Mouse (Mus musculus): ENCODE measurements at regions not wholly inside any gene's neighbourhood (a gene's known extent, or its start where the extent isn't known, plus 50 kb on each side); places are given as distances from the start of the nearest gene placed in this dataset.
A peak's percentile ranks its signal among the peaks of the same experiment; 100 is the strongest.

GRCm38 (mm10) chr10:99393523-99393922 lies 130.5 kb downstream of the Dusp6 start:
- Histone ChIP-seq H3K27me3 (0 out of 2 replicates have a peak, but pooled peaks cover 3% of the 10 kb centered on the region), H3K9ac (no peak overlapping the region), H3K27ac (no peak overlapping the region; the same call in 1 of the 2 replicates), H3K36me3 (no peaks in the 10 kb centered on the region), H3K4me3 (no peak overlapping the region), H3K9me3 (no peaks in the 10 kb centered on the region), H3K4me1 (peaks cover 16% of the 10 kb centered on the region), H3K4me2 (no peak overlapping the region)
- WGBS = 15% methylated on average over 8 of the region's 8 CpGs
- no peak for ATAC-seq (ENCODE audit: insufficient number of reproducible peaks, low FRiP score, low TSS enrichment, low read depth)

- H3K27me3 ChIP-seq = 0 out of 2 replicates have a peak, but pooled peaks cover 3% of the 10 kb centered on the region
- H3K4me1 ChIP-seq = peaks cover 16% of the 10 kb centered on the region
- no peak overlapping the region for H3K9ac ChIP-seq
- 74% methylated on average over 1 of the region's 1 CpGs for WGBS
- no peaks in the 10 kb centered on the region for H3K36me3 ChIP-seq
- no peak for ATAC-seq (ENCODE audit: insufficient number of reproducible peaks, low FRiP score, low TSS enrichment, low read depth)
- no peak overlapping the region for H3K27ac ChIP-seq
- H3K9me3 ChIP-seq = no peaks in the 10 kb centered on the region
- H3K4me3 ChIP-seq = no peak overlapping the region
- no peak overlapping the region for H3K4me2 ChIP-seq
Observed at GRCm38 (mm10) chr10:99395411-99395810, 132.4 kb downstream of the Dusp6 start.

- ATAC-seq (ENCODE audit: insufficient number of reproducible peaks, low FRiP score, low TSS enrichment, low read depth) = peak; percentile 84
- Histone ChIP-seq H3K9me3 (no peaks in the 10 kb centered on the region), H3K4me2 (no peak overlapping the region), H3K9ac (no peak overlapping the region), H3K27me3 (no peaks in the 10 kb centered on the region), H3K4me3 (no peak overlapping the region), H3K36me3 (no peaks in the 10 kb centered on the region), H3K4me1 (peaks cover 7% of the 10 kb centered on the region; the same call in 1 of the 2 replicates), H3K27ac (0 out of 2 replicates have a peak overlapping the region, but pooled peaks have one; percentile 5)
- 60% methylated on average over 3 of the region's 3 CpGs for WGBS
Observed at GRCm38 (mm10) chr10:99396630-99397029, 133.6 kb downstream of the Dusp6 start.

DNA sequence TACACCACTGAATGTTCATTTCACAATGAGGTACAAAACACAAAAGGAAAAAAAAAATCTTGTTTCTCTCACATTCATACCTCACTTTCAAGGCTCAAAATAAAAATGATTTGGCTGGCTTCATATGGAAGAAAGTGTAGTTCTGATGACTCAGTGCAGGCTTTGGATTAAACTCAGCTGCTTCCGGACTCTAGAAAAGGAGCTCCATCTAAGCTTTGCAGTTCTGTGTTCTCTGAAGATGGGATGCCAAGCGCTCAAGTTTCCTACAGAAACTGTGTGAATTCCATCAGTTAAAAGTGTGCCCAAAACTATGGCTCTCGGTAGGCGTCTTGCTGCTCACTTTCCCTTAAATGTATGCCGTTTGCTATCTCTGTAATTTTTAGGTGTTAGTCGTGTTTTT lies 137.0 kb downstream of the Dusp6 start:
- Histone ChIP-seq H3K9ac (no peak overlapping the region), H3K27me3 (no peaks in the 10 kb centered on the region), H3K36me3 (no peaks in the 10 kb centered on the region), H3K4me2 (no peak overlapping the region), H3K9me3 (no peaks in the 10 kb centered on the region), H3K4me1 (no peaks in the 10 kb centered on the region), H3K4me3 (no peak overlapping the region), H3K27ac (no peak overlapping the region)
- no peak for ATAC-seq (ENCODE audit: insufficient number of reproducible peaks, low FRiP score, low TSS enrichment, low read depth)
- WGBS = 87% methylated on average over 6 of the region's 6 CpGs

DNA sequence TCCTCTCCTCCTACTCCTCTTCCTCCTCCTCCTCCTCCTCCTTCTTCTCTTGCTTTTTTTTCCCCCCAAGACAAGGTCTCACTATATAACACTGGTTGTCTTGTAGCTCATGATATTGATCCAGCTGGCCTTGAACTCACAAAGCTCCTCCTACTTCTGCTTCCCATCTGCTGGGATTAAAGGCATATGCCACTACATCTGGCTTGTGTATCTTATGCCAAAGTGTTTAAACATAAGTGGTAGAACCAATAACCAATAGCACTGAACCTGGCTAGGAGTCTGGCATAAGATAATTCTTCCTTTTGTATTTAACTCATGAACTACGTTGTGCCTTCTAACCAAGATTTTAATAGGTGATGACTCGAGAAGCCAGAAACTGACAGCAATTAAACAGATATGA lies 143.7 kb downstream of the Dusp6 start:
- Histone ChIP-seq H3K9me3 (no peaks in the 10 kb centered on the region), H3K9ac (no peak overlapping the region), H3K4me2 (no peak overlapping the region), H3K4me3 (no peak overlapping the region), H3K4me1 (no peaks in the 10 kb centered on the region), H3K36me3 (no peaks in the 10 kb centered on the region), H3K27ac (no peak overlapping the region), H3K27me3 (no peaks in the 10 kb centered on the region)
- 81% methylated on average over 2 of the region's 2 CpGs for WGBS
- ATAC-seq (ENCODE audit: insufficient number of reproducible peaks, low FRiP score, low TSS enrichment, low read depth) = no peak

- Histone ChIP-seq H3K27ac (no peak overlapping the region), H3K4me2 (no peak overlapping the region), H3K27me3 (no peaks in the 10 kb centered on the region), H3K9me3 (no peaks in the 10 kb centered on the region), H3K9ac (no peak overlapping the region), H3K4me1 (no peaks in the 10 kb centered on the region), H3K36me3 (no peaks in the 10 kb centered on the region), H3K4me3 (no peak overlapping the region)
- 88% methylated on average over 2 of the region's 2 CpGs for WGBS
- no peak for ATAC-seq (ENCODE audit: insufficient number of reproducible peaks, low FRiP score, low TSS enrichment, low read depth)
Observed at GRCm38 (mm10) chr10:99408786-99409185, 145.8 kb downstream of the Dusp6 start.

GRCm38 (mm10) chr10:99409744-99410143 lies 146.7 kb downstream of the Dusp6 start:
- peak; percentile 24; the same call in 1 of the 2 replicates for ATAC-seq (ENCODE audit: insufficient number of reproducible peaks, low FRiP score, low TSS enrichment, low read depth)
- H3K36me3 ChIP-seq = no peaks in the 10 kb centered on the region
- 63% methylated on average over 11 of the region's 11 CpGs for WGBS
- H3K4me3 ChIP-seq = no peak overlapping the region
- H3K9me3 ChIP-seq = no peaks in the 10 kb centered on the region
- no peak overlapping the region for H3K4me2 ChIP-seq
- no peaks in the 10 kb centered on the region for H3K4me1 ChIP-seq
- no peaks in the 10 kb centered on the region for H3K27me3 ChIP-seq
- H3K27ac ChIP-seq = no peak overlapping the region
- H3K9ac ChIP-seq = no peak overlapping the region

DNA sequence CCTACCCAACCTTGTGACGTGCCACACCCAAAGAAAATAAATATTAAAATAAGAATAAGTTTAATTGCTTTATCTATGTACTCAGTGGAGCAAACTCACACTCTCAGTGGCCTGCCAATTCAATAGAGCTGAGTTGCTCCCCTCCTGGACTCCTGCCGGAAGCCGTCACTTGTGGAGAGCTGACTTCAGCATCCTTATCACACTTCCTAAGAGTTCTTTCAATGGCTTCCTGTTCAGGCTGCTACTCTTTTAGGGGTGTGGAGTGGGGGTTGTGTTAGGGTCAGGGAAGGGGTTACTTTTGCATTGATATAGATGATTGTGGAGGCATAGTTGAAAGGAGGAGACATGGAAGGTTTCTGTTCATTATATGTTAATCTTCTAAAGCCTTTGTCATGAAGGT lies 147.7 kb downstream of the Dusp6 start:
- Histone ChIP-seq H3K4me2 (no peak overlapping the region), H3K9ac (no peak overlapping the region), H3K4me3 (no peak overlapping the region), H3K27me3 (no peaks in the 10 kb centered on the region), H3K9me3 (no peaks in the 10 kb centered on the region), H3K27ac (no peak overlapping the region), H3K36me3 (no peaks in the 10 kb centered on the region), H3K4me1 (no peaks in the 10 kb centered on the region)
- no peak for ATAC-seq (ENCODE audit: insufficient number of reproducible peaks, low FRiP score, low TSS enrichment, low read depth)
- 87% methylated on average over 3 of the region's 3 CpGs for WGBS

GRCm38 (mm10) chr10:99413455-99413854 lies 150.4 kb downstream of the Dusp6 start:
- Histone ChIP-seq H3K4me1 (no peaks in the 10 kb centered on the region), H3K4me2 (no peak overlapping the region), H3K9ac (no peak overlapping the region), H3K27ac (no peak overlapping the region), H3K27me3 (no peaks in the 10 kb centered on the region), H3K4me3 (no peak overlapping the region), H3K9me3 (no peaks in the 10 kb centered on the region), H3K36me3 (no peaks in the 10 kb centered on the region)
- 76% methylated on average over 3 of the region's 3 CpGs for WGBS
- no peak for ATAC-seq (ENCODE audit: insufficient number of reproducible peaks, low FRiP score, low TSS enrichment, low read depth)

DNA sequence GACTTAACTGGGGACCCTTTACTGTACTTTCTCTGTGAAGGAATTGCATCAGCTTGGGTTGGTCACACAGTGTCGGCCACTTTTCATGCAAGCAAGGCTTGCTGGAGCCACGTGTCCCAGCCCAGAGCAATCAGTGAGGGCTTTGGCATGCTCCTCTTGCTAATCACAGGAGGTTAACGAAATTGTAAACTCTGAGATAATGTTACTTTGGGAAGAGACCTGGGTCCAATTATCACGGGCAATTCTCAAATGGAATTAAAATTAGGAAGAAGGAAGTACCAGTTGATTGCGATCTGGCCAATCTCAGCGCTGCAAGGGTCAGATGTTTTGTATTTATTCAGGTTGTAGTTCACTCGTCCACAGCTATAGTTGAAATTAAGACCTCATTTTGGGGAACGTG lies 153.2 kb downstream of the Dusp6 start:
- no peak overlapping the region for H3K9ac ChIP-seq
- WGBS = 33% methylated on average over 8 of the region's 8 CpGs
- no peak overlapping the region for H3K4me2 ChIP-seq
- no peaks in the 10 kb centered on the region for H3K27me3 ChIP-seq
- H3K4me1 ChIP-seq = no peaks in the 10 kb centered on the region
- ATAC-seq (ENCODE audit: insufficient number of reproducible peaks, low FRiP score, low TSS enrichment, low read depth) = no peak
- no peaks in the 10 kb centered on the region for H3K36me3 ChIP-seq
- H3K27ac ChIP-seq = no peak overlapping the region
- no peaks in the 10 kb centered on the region for H3K9me3 ChIP-seq
- H3K4me3 ChIP-seq = no peak overlapping the region

DNA sequence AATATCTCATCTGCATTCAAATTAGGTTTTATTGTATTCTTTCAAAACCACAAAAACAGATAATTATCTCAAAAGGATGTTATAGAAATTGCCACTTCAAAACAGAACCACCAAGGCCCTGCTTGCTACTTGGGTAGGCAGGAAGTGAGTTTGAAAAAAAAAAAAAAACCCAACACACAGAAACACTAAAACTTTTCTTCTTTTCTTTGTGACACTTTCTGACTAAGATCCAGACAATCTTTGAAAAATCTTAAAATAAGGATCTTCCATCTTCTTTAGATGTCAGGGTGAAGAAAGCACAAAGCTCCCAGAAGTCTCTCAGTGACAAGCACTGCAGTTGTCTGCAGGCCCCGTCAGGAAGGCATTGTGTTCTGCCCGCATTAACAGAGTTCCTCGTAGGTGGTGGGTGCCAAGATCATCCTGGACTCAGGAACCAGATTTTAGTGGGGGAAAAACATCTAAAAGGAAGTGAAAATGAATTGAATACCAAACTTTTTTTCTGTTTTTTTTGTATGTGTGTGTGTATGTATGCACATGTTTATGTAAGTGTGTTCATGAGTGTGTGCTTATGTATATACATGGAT lies 154.0 kb downstream of the Dusp6 start:
- 47% methylated on average over 3 of the region's 3 CpGs for WGBS
- no peaks in the 10 kb centered on the region for H3K9me3 ChIP-seq
- H3K4me1 ChIP-seq = no peaks in the 10 kb centered on the region
- no peak overlapping the region for H3K9ac ChIP-seq
- ATAC-seq (ENCODE audit: insufficient number of reproducible peaks, low FRiP score, low TSS enrichment, low read depth) = no peak
- no peaks in the 10 kb centered on the region for H3K27me3 ChIP-seq
- no peaks in the 10 kb centered on the region for H3K36me3 ChIP-seq
- no peak overlapping the region for H3K4me3 ChIP-seq
- no peak overlapping the region for H3K27ac ChIP-seq
- no peak overlapping the region for H3K4me2 ChIP-seq

GRCm38 (mm10) chr10:99417591-99417990 lies 154.6 kb downstream of the Dusp6 start:
- Histone ChIP-seq H3K9ac (no peak overlapping the region), H3K27me3 (no peaks in the 10 kb centered on the region), H3K4me3 (no peak overlapping the region), H3K4me2 (no peak overlapping the region), H3K9me3 (no peaks in the 10 kb centered on the region; the same call in 1 of the 2 replicates), H3K36me3 (no peaks in the 10 kb centered on the region), H3K4me1 (no peaks in the 10 kb centered on the region), H3K27ac (no peak overlapping the region)
- WGBS = 59% methylated on average over 7 of the region's 7 CpGs
- no peak for ATAC-seq (ENCODE audit: insufficient number of reproducible peaks, low FRiP score, low TSS enrichment, low read depth)

DNA sequence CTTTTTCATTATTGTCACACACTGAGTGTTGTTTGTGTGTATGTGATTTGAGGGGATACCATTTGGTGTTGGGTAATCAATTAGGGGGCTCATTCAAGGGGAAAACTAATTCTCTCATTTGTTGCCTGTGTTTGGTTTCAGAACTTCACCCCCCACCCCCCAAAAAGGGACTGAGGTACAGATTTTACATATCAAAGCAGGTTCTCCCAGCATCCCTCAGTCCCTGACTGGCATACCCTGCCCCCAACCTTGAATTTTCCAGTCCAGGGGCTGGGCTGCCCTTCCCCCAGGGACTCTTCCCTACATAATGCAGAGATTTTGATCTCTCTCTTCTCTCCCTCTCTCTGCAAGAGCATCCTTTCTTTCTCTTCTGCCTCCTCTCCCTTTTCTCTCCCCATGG lies 155.5 kb downstream of the Dusp6 start:
- no peaks in the 10 kb centered on the region; the same call in 1 of the 2 replicates for H3K9me3 ChIP-seq
- no peak overlapping the region for H3K4me3 ChIP-seq
- no peak overlapping the region for H3K9ac ChIP-seq
- no peaks in the 10 kb centered on the region for H3K4me1 ChIP-seq
- no peaks in the 10 kb centered on the region for H3K27me3 ChIP-seq
- no peaks in the 10 kb centered on the region for H3K36me3 ChIP-seq
- ATAC-seq (ENCODE audit: insufficient number of reproducible peaks, low FRiP score, low TSS enrichment, low read depth) = no peak
- H3K27ac ChIP-seq = no peak overlapping the region
- H3K4me2 ChIP-seq = no peak overlapping the region

Data from limb, embryonic 15.5 days (tissue).